Mouse (Mus musculus) bone marrow macrophage, adult 2 months (primary cell): ENCODE data around the gene Syndig1l.

Source experiments
- CTCF ChIP-seq: IDR thresholded peaks from 2 replicates; pipeline ENCODE4 v1.5.1; 2012; ENCODE audit warnings: low read depth, mild to moderate bottlenecking, low read length, moderate library complexity
- POLR2A ChIP-seq: IDR thresholded peaks from 2 replicates; pipeline ENCODE4 v1.6.1; 2012; ENCODE audit warnings: mild to moderate bottlenecking, low read depth, low read length, borderline replicate concordance

GRCm38 (mm10) chr12:84640253-84640652 lies 58.4 kb downstream of the Syndig1l start:
- no peak for TF ChIP-seq CTCF
- no peak for TF ChIP-seq POLR2A
